Mouse (Mus musculus): Measurements from ENCODE around the gene Cnnm3.
A peak's percentile ranks its signal among the peaks of the same experiment; 100 is the strongest.

Cnnm3 gene

DNA sequence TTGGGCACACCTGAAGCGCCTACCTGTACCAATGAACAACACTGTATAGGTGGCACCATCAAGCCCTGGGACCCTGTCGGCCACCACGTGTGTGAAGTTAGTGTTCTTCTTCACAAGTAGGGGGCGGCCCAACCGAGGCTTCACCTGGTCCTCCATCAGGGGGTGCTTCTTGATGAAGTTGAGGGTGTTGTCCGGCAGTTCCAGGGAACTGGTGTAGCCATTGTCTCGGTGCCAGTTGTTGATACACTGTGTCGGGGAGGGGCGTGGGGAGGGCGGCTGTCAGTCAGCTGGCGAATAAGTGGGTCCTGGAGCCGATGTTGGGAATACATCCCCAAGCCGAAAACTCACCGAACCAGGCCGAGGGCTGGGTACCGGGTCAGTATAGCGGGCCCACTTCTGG lies 40.2 kb downstream of the Cnnm3 start:
- Histone ChIP-seq H3K4me1 (replicated peaks; ENCODE audit: low read depth, low read length) (peaks cover 79% of the 10 kb centered on the region), H3K9me3 (ENCODE audit: low read length) (no peaks in the 10 kb centered on the region), H3K4me3 (replicated peaks; ENCODE audit: low read length) (no peak overlapping the region; the same call in 1 of the 2 replicates), H3K27me3 (ENCODE audit: insufficient read depth, low read length) (peaks cover 67% of the 10 kb centered on the region), H3K36me3 (ENCODE audit: insufficient read depth, low read length) (peaks cover 25% of the 10 kb centered on the region)
- TF ChIP-seq POU5F1 (IDR thresholded peaks at IDR 0.05; ENCODE audit: borderline replicate concordance, low read length) (no peak), NANOG (IDR thresholded peaks at IDR 0.05; ENCODE audit: borderline replicate concordance, low read length) (no peak)

- Histone ChIP-seq H3K4me3 (replicated peaks; ENCODE audit: low read length) (peak overlapping the region; percentile 45; the same call in 1 of the 2 replicates), H3K36me3 (ENCODE audit: insufficient read depth, low read length) (peaks cover 25% of the 10 kb centered on the region), H3K9me3 (ENCODE audit: low read length) (no peaks in the 10 kb centered on the region), H3K27me3 (ENCODE audit: insufficient read depth, low read length) (peaks cover 70% of the 10 kb centered on the region), H3K4me1 (replicated peaks; ENCODE audit: low read depth, low read length) (peaks cover 76% of the 10 kb centered on the region)
- no peak for TF ChIP-seq CTCF (conservative IDR thresholded peaks at IDR 0.05; ENCODE audit: low read length)
- no peak for TF ChIP-seq NANOG (IDR thresholded peaks at IDR 0.05; ENCODE audit: borderline replicate concordance, low read length)
- TF ChIP-seq POU5F1 (IDR thresholded peaks at IDR 0.05; ENCODE audit: borderline replicate concordance, low read length) = no peak
Observed at GRCm38 (mm10) chr1:36552506-36552905, 40.8 kb downstream of the Cnnm3 start.

DNA sequence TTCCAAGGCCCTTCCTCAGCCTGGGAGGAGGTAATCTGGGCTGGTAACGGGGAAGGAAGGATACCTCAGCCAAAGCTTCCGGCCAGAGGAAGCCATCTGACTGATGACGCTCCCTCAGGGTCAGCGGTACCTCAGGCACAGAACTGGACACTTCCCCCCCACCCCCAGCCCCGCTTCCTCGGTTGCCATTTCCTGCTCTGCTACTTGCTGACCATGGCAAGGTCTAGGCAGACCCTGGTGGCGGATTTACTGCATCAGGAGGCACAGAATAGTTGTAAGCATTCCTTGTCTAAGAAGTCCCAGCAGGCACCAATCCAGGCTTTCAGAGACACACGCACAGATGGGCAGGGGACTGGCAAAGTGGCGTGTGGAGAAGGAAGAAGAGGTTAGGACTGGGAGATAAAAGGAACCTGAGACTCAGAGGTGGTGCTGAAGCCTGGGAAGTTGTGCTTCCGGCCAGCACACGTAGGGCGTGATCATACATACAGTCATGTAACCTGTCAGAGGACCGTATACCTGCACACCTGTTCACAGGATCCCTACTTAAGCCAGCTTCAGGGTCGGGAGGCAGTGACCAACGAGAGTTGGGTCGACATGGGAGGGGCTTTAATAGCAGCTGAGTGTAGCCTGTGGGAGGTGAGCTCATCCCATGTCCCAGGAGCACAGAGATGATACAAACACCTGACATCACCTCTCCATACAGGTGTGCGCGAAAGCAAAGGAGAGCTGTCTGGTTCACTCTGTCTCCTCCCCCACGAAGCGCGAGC lies 43.1 kb downstream of the Cnnm3 start:
- peaks cover 69% of the 10 kb centered on the region for H3K4me1 ChIP-seq (replicated peaks; ENCODE audit: low read depth, low read length)
- no peaks in the 10 kb centered on the region for H3K9me3 ChIP-seq (ENCODE audit: low read length)
- 0 out of 2 replicates have a peak overlapping the region, but pooled peaks have one; percentile 8 for H3K4me3 ChIP-seq (replicated peaks; ENCODE audit: low read length)
- peaks cover 91% of the 10 kb centered on the region for H3K27me3 ChIP-seq (ENCODE audit: insufficient read depth, low read length)
- TF ChIP-seq POU5F1 (IDR thresholded peaks at IDR 0.05; ENCODE audit: borderline replicate concordance, low read length) = no peak
- no peak for TF ChIP-seq CTCF (conservative IDR thresholded peaks at IDR 0.05; ENCODE audit: low read length)
- no peak for TF ChIP-seq NANOG (IDR thresholded peaks at IDR 0.05; ENCODE audit: borderline replicate concordance, low read length)
- peaks cover 19% of the 10 kb centered on the region for H3K36me3 ChIP-seq (ENCODE audit: insufficient read depth, low read length)

- peak overlapping the region; percentile 93 for H3K4me3 ChIP-seq (replicated peaks; ENCODE audit: low read length)
- H3K36me3 ChIP-seq (ENCODE audit: insufficient read depth, low read length) = peaks cover 14% of the 10 kb centered on the region
- H3K27me3 ChIP-seq (ENCODE audit: insufficient read depth, low read length) = peaks cover 93% of the 10 kb centered on the region
- peaks cover 71% of the 10 kb centered on the region for H3K4me1 ChIP-seq (replicated peaks; ENCODE audit: low read depth, low read length)
- TF ChIP-seq POU5F1 (IDR thresholded peaks at IDR 0.05; ENCODE audit: borderline replicate concordance, low read length) = no peak
- TF ChIP-seq NANOG (IDR thresholded peaks at IDR 0.05; ENCODE audit: borderline replicate concordance, low read length) = no peak
- no peaks in the 10 kb centered on the region for H3K9me3 ChIP-seq (ENCODE audit: low read length)
Observed at GRCm38 (mm10) chr1:36555798-36556395, 44.2 kb downstream of the Cnnm3 start.

GRCm38 (mm10) chr1:36556553-36557456 lies 45.1 kb downstream of the Cnnm3 start:
- TF ChIP-seq NANOG (IDR thresholded peaks at IDR 0.05; ENCODE audit: borderline replicate concordance, low read length) (no peak), CTCF (conservative IDR thresholded peaks at IDR 0.05; ENCODE audit: low read length) (peak; percentile 29), POU5F1 (IDR thresholded peaks at IDR 0.05; ENCODE audit: borderline replicate concordance, low read length) (no peak)
- Histone ChIP-seq H3K36me3 (ENCODE audit: insufficient read depth, low read length) (peaks cover 10% of the 10 kb centered on the region; the same call in 1 of the 2 replicates), H3K9me3 (ENCODE audit: low read length) (no peaks in the 10 kb centered on the region), H3K4me3 (replicated peaks; ENCODE audit: low read length) (peak overlapping the region; percentile 93), H3K27me3 (ENCODE audit: insufficient read depth, low read length) (peaks cover 93% of the 10 kb centered on the region), H3K4me1 (replicated peaks; ENCODE audit: low read depth, low read length) (peaks cover 76% of the 10 kb centered on the region)

DNA sequence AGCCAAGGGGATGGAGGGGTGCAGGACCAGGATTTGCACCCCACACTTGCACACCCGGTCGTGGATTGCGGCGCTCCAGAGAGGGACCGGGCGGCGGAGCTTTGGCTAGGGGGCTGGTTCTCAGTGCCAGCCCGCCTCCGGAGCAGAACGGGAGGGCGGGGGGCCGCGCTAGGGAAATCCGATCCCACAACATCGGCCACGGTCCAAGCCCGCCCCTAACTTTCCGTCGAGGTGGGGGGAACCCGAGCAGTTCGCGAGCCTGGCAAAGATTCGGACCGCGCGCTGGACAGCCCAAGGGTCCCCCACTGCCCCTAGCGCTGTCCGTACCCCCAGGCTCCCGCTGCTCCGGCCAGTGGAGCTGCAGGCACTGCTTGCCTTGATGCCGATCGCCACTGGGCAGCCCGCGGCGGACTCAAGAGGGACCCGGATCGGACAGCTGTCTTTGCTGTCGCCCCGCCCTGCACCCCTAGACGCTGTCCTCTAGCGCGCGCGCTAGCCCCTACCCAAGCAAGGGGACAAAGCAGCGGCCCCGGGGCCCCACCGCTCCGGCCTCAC lies 45.9 kb downstream of the Cnnm3 start:
- H3K36me3 ChIP-seq (ENCODE audit: insufficient read depth, low read length) = 0 out of 2 replicates have a peak, but pooled peaks cover 10% of the 10 kb centered on the region
- no peaks in the 10 kb centered on the region for H3K9me3 ChIP-seq (ENCODE audit: low read length)
- peaks cover 93% of the 10 kb centered on the region for H3K27me3 ChIP-seq (ENCODE audit: insufficient read depth, low read length)
- H3K4me3 ChIP-seq (replicated peaks; ENCODE audit: low read length) = peak overlapping the region; percentile 93
- H3K4me1 ChIP-seq (replicated peaks; ENCODE audit: low read depth, low read length) = peaks cover 76% of the 10 kb centered on the region
- no peak for TF ChIP-seq NANOG (IDR thresholded peaks at IDR 0.05; ENCODE audit: borderline replicate concordance, low read length)
- TF ChIP-seq POU5F1 (IDR thresholded peaks at IDR 0.05; ENCODE audit: borderline replicate concordance, low read length) = no peak
- no peak for TF ChIP-seq CTCF (conservative IDR thresholded peaks at IDR 0.05; ENCODE audit: low read length)

GRCm38 (mm10) chr1:36558031-36558993 lies 46.6 kb downstream of the Cnnm3 start, which contains the start of gene Sema4c:
Sema4c (minus strand) TSS chr1:36558349.
- Histone ChIP-seq H3K4me3 (replicated peaks; ENCODE audit: low read length) (peak within 1 kb of the TSS; percentile 93), H3K27me3 (ENCODE audit: insufficient read depth, low read length) (peaks cover 90% of the 10 kb centered on the region), H3K9me3 (ENCODE audit: low read length) (no peaks in the 10 kb centered on the region), H3K4me1 (replicated peaks; ENCODE audit: low read depth, low read length) (peaks cover 74% of the 10 kb centered on the region), H3K36me3 (ENCODE audit: insufficient read depth, low read length) (0 out of 2 replicates have a peak, but pooled peaks cover 5% of the 10 kb centered on the region)
- TF ChIP-seq NANOG (IDR thresholded peaks at IDR 0.05; ENCODE audit: borderline replicate concordance, low read length) (no peak), CTCF (conservative IDR thresholded peaks at IDR 0.05; ENCODE audit: low read length) (no peak), POU5F1 (IDR thresholded peaks at IDR 0.05; ENCODE audit: borderline replicate concordance, low read length) (no peak)
